Mouse (Mus musculus): Measurements from ENCODE around the gene Stag3. TPM values are rescaled to one million over a fixed set of nuclear protein-coding genes. Genes with fewer than 3 reads are reported as not detected.
A peak's percentile ranks its signal among the peaks of the same experiment; 100 is the strongest.

Gene Stag3
- polyA plus RNA-seq (2016; fragmentation: Nextera tagmentation; extraction: Ambion mirVana): 4.3 and 5.2 TPM in 2 replicates

DNA sequence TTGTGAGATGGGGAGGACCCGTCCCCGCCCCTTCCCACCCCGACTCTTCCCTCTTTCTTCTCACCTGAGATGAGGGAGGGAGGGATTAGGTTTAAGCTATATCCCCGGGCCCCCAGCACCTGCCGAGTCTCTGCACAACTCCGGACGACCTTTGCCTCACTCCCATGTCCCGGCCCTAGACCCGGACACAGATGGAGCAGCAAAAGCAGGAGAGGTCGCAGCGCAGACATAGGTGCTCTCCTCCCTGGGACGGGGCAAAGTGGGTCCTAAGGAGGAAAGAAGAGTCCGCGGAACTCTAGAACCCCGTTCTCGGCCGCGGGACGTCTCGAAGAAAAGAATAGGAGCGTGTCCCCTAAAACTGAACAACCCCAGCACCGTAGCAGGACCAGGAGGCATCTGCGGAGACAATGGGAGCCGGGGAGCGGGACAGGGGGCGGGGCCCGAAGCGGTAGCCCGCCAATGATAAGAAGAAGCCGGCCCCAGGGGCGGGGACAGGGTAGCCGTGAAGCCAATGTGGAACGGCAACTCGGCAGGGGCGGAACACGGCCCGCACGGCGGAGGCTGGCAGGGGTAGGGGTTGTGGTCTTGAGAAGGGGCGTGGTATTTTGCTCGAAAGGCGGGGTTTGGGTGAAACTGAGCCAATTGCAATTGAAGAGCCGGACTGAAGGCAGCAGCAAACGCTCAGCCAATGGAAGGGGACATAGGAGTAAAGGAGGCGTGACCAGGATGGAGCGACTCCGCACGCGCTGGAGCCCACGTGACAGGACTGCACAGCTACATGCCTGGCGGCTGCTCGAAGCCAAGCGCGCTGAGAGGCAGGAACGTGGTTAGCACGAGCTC lies at the start of gene Stag3, which contains the start of the genes Gm43720 and Gpc2:
Gene Stag3 (plus strand): TSS at position 656 of the 840 bp plus-strand sequence.
Gene Gm43720 (minus strand): TSS at position 374 of the 840 bp plus-strand sequence.
Gene Gpc2 (minus strand): TSS at position 421 of the 840 bp plus-strand sequence.
- peak; percentile 99 for ATAC-seq (ENCODE audit: low FRiP score)
- Histone ChIP-seq H3K9ac (peak within 1 kb of the TSS; percentile 90), H3K9me3 (no peaks in the 10 kb centered on the region), H3K4me2 (peak within 1 kb of the TSS; percentile 75), H3K4me3 (replicated peaks) (peak within 1 kb of the TSS; percentile 74), H3K27me3 (peaks cover 11% of the 10 kb centered on the region; the same call in 1 of the 2 replicates), H3K4me1 (peaks cover 43% of the 10 kb centered on the region), H3K36me3 (replicated peaks) (peaks cover 33% of the 10 kb centered on the region), H3K27ac (peak within 1 kb of the TSS; percentile 80)
- under 1% methylated on average over 56 of the region's 56 CpGs for WGBS

DNA sequence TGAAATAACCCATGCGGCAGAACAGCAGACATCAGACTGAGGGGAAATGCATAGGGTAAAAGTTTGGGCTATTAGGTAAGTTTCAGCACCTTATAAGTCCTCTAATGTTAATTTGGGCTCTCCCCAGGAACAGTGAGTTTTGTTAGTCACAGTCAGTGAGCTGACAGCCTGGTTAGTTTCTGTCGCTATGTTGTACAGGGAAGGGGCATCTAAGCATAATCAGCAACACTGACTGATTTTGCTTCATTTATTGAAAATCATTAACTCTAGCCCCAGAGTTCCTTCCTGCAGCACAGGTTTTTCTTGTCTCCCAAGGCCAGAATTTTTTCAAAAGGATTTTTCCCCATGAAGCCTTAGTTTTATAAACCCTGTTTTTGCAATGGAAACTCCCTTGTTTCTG lies 46.3 kb upstream of the Stag3 start:
- ATAC-seq (ENCODE audit: low FRiP score): no peak
- 86% methylated on average over 2 of the region's 2 CpGs for WGBS
- no peak overlapping the region for H3K27ac ChIP-seq
- H3K4me3 ChIP-seq (replicated peaks): no peak overlapping the region
- no peaks in the 10 kb centered on the region for H3K9me3 ChIP-seq
- no peak overlapping the region for H3K4me2 ChIP-seq
- no peaks in the 10 kb centered on the region for H3K27me3 ChIP-seq
- no peaks in the 10 kb centered on the region for H3K4me1 ChIP-seq
- no peak overlapping the region for H3K9ac ChIP-seq
- no peaks in the 10 kb centered on the region for H3K36me3 ChIP-seq (replicated peaks)

DNA sequence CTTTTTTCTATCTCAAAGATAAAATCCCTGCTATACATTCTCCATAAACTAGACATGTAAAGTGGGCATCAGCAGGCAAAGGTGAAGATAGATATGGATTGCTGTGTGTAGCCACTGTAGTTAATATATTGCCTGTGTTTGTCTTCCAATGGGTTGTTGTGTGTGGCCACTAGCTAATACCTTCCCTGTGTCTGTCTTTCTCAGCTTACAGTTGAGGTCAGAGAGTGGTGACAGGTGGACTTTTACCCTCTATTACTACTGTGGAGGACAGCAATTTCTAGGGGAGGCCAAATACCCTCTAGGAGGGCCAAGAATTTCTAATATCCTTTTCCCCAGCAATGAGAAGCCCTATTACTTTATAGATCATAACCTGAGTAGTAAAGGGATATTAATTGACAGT lies 45.8 kb upstream of the Stag3 start:
- no peaks in the 10 kb centered on the region for H3K4me1 ChIP-seq
- no peak overlapping the region for H3K27ac ChIP-seq
- H3K4me2 ChIP-seq: no peak overlapping the region
- H3K9ac ChIP-seq: no peak overlapping the region
- H3K27me3 ChIP-seq: no peaks in the 10 kb centered on the region
- no peak for ATAC-seq (ENCODE audit: low FRiP score)
- no peak overlapping the region for H3K4me3 ChIP-seq (replicated peaks)
- H3K9me3 ChIP-seq: no peaks in the 10 kb centered on the region
- H3K36me3 ChIP-seq (replicated peaks): no peaks in the 10 kb centered on the region

DNA sequence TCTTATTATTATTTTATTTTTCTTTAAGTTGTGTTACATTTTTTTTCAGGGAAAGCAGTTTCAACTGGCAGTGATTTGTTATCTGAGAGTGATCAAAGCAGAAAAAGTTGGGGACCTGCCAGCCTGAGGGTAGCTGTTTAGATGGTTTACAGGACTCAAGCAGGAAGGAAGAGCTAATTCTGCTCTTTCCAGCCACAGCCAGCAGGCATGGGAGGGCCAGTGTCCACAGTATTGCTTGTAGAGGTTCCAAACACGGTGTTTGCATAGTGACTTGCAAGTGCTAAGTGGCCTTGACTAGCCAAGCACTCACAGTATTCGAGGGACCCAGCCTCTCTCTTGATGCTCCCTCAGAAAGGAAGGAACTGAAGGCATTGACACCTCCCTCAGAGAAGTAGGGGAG lies 38.5 kb upstream of the Stag3 start:
- no peak overlapping the region for H3K4me2 ChIP-seq
- no peak for ATAC-seq (ENCODE audit: low FRiP score)
- no peaks in the 10 kb centered on the region for H3K4me1 ChIP-seq
- no peaks in the 10 kb centered on the region for H3K36me3 ChIP-seq (replicated peaks)
- H3K9ac ChIP-seq: no peak overlapping the region
- no peak overlapping the region for H3K4me3 ChIP-seq (replicated peaks)
- no peak overlapping the region for H3K27ac ChIP-seq
- H3K27me3 ChIP-seq: no peaks in the 10 kb centered on the region
- WGBS: 46% methylated on average over 2 of the region's 2 CpGs
- no peaks in the 10 kb centered on the region for H3K9me3 ChIP-seq

DNA sequence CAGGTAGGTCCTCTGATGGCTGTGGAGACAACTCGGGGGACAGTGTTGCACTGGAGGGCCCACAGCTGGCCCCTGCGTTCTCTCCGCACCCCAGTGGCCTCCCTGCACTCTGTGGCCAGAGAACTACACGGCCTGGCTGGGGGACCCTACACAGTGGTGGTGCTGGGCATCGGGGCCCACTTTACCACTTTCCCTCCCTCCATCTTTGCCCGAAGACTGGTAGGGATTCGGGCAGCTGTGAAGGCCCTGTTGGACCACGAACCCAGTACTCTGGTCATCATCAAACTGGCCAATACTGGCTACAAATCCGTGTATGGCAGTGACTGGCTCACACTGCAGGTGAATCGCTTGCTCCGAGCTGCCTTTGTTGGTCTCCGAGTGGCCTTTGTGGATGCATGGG lies 28.9 kb upstream of the Stag3 start:
- Histone ChIP-seq H3K27me3 (no peaks in the 10 kb centered on the region), H3K27ac (no peak overlapping the region), H3K9me3 (no peaks in the 10 kb centered on the region), H3K4me2 (no peak overlapping the region), H3K4me3 (replicated peaks) (no peak overlapping the region), H3K9ac (no peak overlapping the region), H3K36me3 (replicated peaks) (no peaks in the 10 kb centered on the region), H3K4me1 (peaks cover 9% of the 10 kb centered on the region)
- no peak for ATAC-seq (ENCODE audit: low FRiP score)
- WGBS: 84% methylated on average over 12 of the region's 12 CpGs

DNA sequence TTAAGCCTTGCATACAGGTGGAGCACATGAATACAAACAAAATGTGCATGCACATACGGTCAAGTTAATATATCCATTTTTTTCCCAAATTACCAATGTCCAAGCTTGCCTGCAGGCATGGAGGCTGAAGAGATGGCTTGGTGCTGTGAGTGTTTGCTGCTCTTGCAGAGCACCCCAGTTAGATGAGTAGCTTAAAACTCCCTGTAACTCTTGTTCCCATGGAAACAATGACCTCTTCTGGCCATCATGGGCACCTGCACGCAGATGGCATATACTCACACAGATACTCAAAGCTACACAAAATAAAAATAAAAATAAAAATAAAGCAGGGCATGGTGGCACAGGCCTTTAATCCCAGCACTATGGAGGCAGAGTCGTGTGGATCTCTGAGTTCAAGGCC lies 27.0 kb upstream of the Stag3 start:
- no peak overlapping the region for H3K9ac ChIP-seq
- no peak overlapping the region for H3K27ac ChIP-seq
- no peak for ATAC-seq (ENCODE audit: low FRiP score)
- no peaks in the 10 kb centered on the region for H3K9me3 ChIP-seq
- peaks cover 5% of the 10 kb centered on the region for H3K36me3 ChIP-seq (replicated peaks)
- WGBS: 88% methylated on average over 3 of the region's 3 CpGs
- peaks cover 16% of the 10 kb centered on the region for H3K4me1 ChIP-seq
- H3K4me2 ChIP-seq: no peak overlapping the region
- no peak overlapping the region for H3K4me3 ChIP-seq (replicated peaks)
- H3K27me3 ChIP-seq: no peaks in the 10 kb centered on the region

DNA sequence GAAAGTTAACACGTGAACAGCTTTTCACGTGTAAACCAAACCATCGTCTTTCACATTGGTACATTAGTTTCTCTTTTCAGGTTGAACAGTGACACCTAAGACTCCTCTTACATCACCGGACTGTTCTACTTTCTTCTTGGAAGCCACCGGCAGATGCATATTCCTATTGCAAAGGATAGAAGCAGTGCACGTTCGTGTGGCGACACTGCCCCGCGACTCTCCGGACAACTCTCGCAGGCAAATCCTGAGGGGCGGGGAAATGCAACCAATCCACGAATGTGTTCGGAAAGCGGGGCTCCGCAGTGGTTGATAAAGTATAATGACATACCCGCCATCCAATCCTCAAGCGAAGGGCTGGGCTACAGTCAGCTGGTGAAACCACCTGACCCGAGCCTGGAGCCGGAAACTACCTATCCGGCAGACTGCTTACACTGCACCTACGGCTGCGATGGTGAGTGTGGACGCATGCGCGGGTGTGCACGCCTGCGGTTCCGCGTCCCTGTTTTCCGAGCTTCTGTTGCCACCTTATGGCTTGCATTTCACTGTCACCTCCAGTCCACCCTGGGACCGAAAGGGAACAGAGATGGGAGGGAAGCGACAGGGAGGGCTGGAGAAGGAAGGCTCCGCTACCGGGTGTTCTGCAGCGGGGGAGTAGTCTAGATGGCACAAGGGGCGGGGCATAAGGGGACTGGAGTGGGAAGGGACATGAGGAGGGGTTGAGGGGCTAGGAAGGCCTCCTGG lies 24.5 kb upstream of the Stag3 start, which contains the start of gene Lamtor4:
Gene Lamtor4 (plus strand): TSS at position 130 of the 741 bp plus-strand sequence.
- WGBS: under 1% methylated on average over 38 of the region's 38 CpGs
- H3K4me2 ChIP-seq: peak within 1 kb of the TSS; percentile 77

DNA sequence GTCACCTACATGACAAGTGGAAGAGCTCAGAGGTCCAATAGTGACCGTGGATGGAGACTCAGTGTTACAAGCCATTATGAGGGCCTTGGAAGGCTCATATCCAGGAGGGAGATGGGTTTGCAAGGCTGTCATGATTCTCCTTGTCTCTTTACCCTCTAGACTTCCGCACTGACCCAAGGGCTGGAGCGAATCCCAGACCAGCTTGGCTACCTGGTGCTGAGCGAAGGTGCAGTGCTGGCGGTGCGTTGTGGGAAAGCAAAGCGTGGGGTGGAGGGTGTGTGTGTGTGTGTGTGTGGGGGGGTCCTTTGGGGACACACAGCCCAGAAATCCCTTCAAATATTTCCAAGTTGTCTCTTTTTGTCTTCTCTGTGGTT lies 24.0 kb upstream of the Stag3 start:
- H3K36me3 ChIP-seq (replicated peaks): peaks cover 33% of the 10 kb centered on the region
- WGBS: 19% methylated on average over 7 of the region's 7 CpGs
- peak overlapping the region; percentile 78 for H3K27ac ChIP-seq
- H3K4me2 ChIP-seq: peak overlapping the region; percentile 77
- H3K27me3 ChIP-seq: no peaks in the 10 kb centered on the region
- peak overlapping the region; percentile 65 for H3K4me3 ChIP-seq (replicated peaks)
- no peaks in the 10 kb centered on the region for H3K9me3 ChIP-seq
- peak overlapping the region; percentile 60 for H3K9ac ChIP-seq
- no peak for ATAC-seq (ENCODE audit: low FRiP score)
- peaks cover 16% of the 10 kb centered on the region for H3K4me1 ChIP-seq

More for the DNA sequence above, 24.5 kb upstream of the Stag3 start, which contains the start of gene Lamtor4:
- Histone ChIP-seq H3K27ac (peak within 1 kb of the TSS; percentile 78), H3K4me1 (peaks cover 16% of the 10 kb centered on the region), H3K4me3 (replicated peaks) (peak within 1 kb of the TSS; percentile 65), H3K36me3 (replicated peaks) (peaks cover 27% of the 10 kb centered on the region), H3K27me3 (no peaks in the 10 kb centered on the region), H3K9ac (peak within 1 kb of the TSS; percentile 60), H3K9me3 (no peaks in the 10 kb centered on the region)
- ATAC-seq (ENCODE audit: low FRiP score): peak; percentile 100

DNA sequence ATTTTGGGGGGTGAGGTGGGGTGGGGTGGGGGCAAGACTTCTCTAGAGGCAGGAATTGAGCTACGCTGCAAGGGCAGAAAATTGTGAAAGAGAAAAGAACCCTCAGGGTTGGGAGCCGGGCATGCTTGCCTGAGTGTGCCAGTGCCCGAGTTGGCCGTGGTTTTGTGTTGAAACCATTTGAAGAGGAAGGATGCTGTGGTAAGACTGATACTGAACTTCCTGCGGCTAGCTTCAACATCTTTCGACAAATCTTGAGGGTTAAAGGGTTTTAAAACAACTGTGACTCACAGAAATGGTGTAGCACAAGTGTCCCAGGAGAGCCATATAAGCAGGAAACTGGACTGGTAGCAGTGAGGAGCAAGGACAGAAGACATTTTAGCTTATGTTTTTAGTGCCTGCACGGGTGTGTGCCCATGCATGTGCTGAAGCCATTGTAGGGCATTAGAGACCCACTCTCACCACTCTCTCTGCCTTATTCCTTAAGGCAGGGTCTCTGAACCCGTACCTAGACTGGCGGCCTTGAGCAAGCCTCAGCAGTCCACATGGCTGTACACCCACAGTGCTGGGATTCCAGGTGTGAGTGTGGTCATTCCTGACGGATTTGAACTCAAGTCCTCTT lies 23.0 kb upstream of the Stag3 start:
- ATAC-seq (ENCODE audit: low FRiP score): no peak
- no peak overlapping the region for H3K27ac ChIP-seq
- H3K27me3 ChIP-seq: no peaks in the 10 kb centered on the region
- H3K4me2 ChIP-seq: no peak overlapping the region
- H3K4me1 ChIP-seq: peaks cover 19% of the 10 kb centered on the region
- WGBS: 88% methylated on average over 10 of the region's 10 CpGs
- no peaks in the 10 kb centered on the region for H3K9me3 ChIP-seq
- no peak overlapping the region for H3K9ac ChIP-seq
- peaks cover 43% of the 10 kb centered on the region for H3K36me3 ChIP-seq (replicated peaks)
- H3K4me3 ChIP-seq (replicated peaks): no peak overlapping the region

DNA sequence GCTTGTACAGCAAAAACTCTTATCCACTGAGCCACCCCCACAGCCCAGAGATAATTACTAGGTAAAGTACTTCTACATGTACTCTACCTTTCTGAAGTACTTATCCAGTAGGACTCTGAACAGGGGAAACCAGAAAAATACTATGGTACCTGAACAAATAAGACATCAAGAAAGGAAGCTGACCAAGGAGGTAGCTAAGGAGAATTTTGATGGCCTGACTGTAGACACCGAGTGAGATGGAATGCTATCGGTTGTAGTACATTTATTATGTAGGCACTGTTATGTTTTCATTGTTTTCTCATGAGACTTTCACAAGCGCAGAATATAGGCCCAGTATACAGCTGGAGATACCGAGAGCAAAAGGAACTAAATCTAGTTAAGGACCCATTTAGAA lies 22.5 kb upstream of the Stag3 start:
- peaks cover 24% of the 10 kb centered on the region for H3K4me1 ChIP-seq
- H3K27ac ChIP-seq: no peak overlapping the region
- H3K27me3 ChIP-seq: no peaks in the 10 kb centered on the region
- H3K9ac ChIP-seq: no peak overlapping the region
- ATAC-seq (ENCODE audit: low FRiP score): no peak
- no peak overlapping the region for H3K4me2 ChIP-seq
- H3K36me3 ChIP-seq (replicated peaks): peaks cover 45% of the 10 kb centered on the region
- no peaks in the 10 kb centered on the region for H3K9me3 ChIP-seq
- H3K4me3 ChIP-seq (replicated peaks): no peak overlapping the region
- WGBS: 93% methylated on average over 4 of the region's 4 CpGs

DNA sequence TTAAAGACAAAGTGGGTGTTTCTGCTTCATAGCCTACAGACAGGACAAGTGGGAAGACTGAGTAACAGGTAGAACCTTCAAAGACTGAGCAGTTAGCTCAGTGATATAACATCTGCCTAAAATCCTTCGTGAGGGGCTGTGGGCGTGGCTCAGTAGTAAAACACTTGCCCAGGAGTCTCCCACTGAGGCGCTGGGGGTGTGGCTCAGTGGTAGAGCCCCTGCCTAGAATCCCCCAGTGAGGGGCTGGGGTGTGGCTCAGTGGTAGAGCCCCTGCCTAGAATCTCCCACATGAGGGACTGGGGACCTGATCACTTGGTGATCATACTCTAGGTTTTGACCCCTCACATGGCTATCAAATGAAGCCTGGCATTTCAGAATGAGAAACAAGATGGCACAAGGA lies 22.0 kb upstream of the Stag3 start:
- Histone ChIP-seq H3K36me3 (replicated peaks) (peaks cover 45% of the 10 kb centered on the region), H3K4me2 (no peak overlapping the region), H3K9me3 (no peaks in the 10 kb centered on the region), H3K4me1 (peaks cover 29% of the 10 kb centered on the region), H3K27me3 (no peaks in the 10 kb centered on the region), H3K27ac (no peak overlapping the region), H3K4me3 (replicated peaks) (no peak overlapping the region), H3K9ac (no peak overlapping the region)
- no peak for ATAC-seq (ENCODE audit: low FRiP score)
- 90% methylated on average over 3 of the region's 3 CpGs for WGBS

DNA sequence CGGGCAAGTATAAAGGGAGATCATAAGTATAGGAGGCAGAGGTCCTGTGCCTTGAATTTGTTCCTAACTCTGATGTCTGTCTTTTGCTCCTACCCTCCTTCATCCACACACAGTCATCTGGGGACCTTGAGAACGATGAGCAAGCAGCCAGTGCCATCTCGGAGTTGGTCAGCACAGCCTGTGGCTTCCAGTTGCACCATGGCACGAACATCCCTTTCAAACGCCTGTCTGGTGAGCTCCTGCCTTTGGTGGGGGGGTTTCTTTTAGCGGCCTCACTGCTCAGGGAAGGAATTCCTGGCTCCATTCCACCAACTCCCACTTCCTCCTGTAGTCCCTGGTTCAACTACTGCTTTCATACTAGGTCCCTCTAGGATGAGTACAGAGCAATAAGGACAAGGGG lies 21.5 kb upstream of the Stag3 start:
- Histone ChIP-seq H3K9me3 (no peaks in the 10 kb centered on the region), H3K36me3 (replicated peaks) (peaks cover 45% of the 10 kb centered on the region), H3K4me2 (no peak overlapping the region), H3K4me1 (peaks cover 33% of the 10 kb centered on the region), H3K27ac (no peak overlapping the region), H3K9ac (no peak overlapping the region), H3K4me3 (replicated peaks) (no peak overlapping the region), H3K27me3 (no peaks in the 10 kb centered on the region)
- ATAC-seq (ENCODE audit: low FRiP score): no peak
- WGBS: 93% methylated on average over 6 of the region's 6 CpGs
